14 mouse cellular contexts compared by ENCODE assay signal in the genomic region with DNA sequence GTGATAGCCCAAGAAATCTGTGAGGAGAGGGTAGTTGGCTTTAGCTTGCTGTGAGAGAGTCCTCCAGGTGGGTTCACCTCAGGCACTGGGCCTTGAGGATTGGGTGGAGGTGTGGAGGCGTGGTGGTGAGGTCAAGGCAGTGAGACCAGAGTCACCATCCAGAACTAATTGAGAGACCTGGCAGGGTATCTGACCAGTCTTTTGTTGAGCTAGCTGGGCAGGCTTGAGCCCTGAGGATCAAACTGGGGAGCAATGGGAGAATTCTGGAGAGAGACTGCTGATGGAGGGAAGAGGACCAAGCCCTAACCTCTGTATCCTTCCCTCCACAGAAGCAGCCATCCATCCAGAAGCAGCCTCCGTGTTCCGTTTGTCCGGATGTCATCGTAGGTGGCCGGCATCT. TPM values are rescaled to one million over a fixed set of nuclear protein-coding genes. Genes with fewer than 3 reads are reported as not detected.
A peak's percentile ranks its signal among the peaks of the same experiment; 100 is the strongest.
DNase-seq lines count a peak whose midpoint lies in the region; ATAC-seq lines count a peak whose summit lies in the region.
"Had no signal": no experiment of that assay in that cellular context is flagged by ENCODE, and none has a peak within 500 bp of the region (broad histone marks: within the 10 kb centered on the region; RNA-seq: fewer than 3 reads in every experiment).

No protein-coding gene starts in this region.

- DNase-seq in frontal cortex, postnatal 10 days (ENCODE audit: low spot score in 2 of 2), result peak; percentile 16 to 17
- no peak for DNase-seq in embryonic facial prominence, embryonic 11.5 days (ENCODE audit: low spot score)
- DNase-seq in T-cell, adult 2 months (ENCODE audit: low spot score), result no peak
- DNase-seq in left cerebral cortex, postnatal 4 days, result no peak
- DNase-seq in embryo, embryonic 10.5 days (ENCODE audit: low spot score), result no peak
- DNase-seq: heart, postnatal 36 days had no signal

- peak overlapping the region; percentile 18; the same call in 1 of the 2 replicates for H3K9ac ChIP-seq in embryonic facial prominence, embryonic 11.5 days (replicated peaks; ENCODE audit: low read length)
- H3K9ac ChIP-seq in hindbrain, embryonic 13.5 days, result peak overlapping the region; percentile 99
- H3K9ac ChIP-seq in neural tube, embryonic 12.5 days, result peak overlapping the region; percentile 96
- H3K9ac ChIP-seq: kidney, embryonic 15.5 days; liver, embryonic 12.5 days had no signal

- H3K27ac ChIP-seq in embryonic facial prominence, embryonic 11.5 days (replicated peaks; ENCODE audit: low read depth, low read length), result no peak overlapping the region
- peak overlapping the region; percentile 99 for H3K27ac ChIP-seq in hindbrain, embryonic 13.5 days
- peak overlapping the region; percentile 92 for H3K27ac ChIP-seq in neural tube, embryonic 12.5 days
- H3K27ac ChIP-seq: kidney, embryonic 15.5 days; liver, embryonic 12.5 days; macrophage had no signal

- 0% methylated on average over 6 of the region's 6 CpGs for WGBS in embryonic facial prominence, embryonic 11.5 days
- whole genome bisulfite sequencing in hindbrain, embryonic 13.5 days, result 3% methylated on average over 6 of the region's 6 CpGs
- WGBS in neural tube, embryonic 12.5 days, result 2% methylated on average over 6 of the region's 6 CpGs

- H3K4me1 ChIP-seq in embryonic facial prominence, embryonic 11.5 days (ENCODE audit: control insufficient read depth, insufficient read depth, low read length), result no peaks in the 10 kb centered on the region
- H3K4me1 ChIP-seq in hindbrain, embryonic 13.5 days (replicated peaks), result peaks cover 59% of the 10 kb centered on the region
- peaks cover 7% of the 10 kb centered on the region for H3K4me1 ChIP-seq in neural tube, embryonic 12.5 days

- H3K4me2 ChIP-seq in embryonic facial prominence, embryonic 11.5 days (ENCODE audit: low read depth, low read length), result no peak overlapping the region
- H3K4me2 ChIP-seq in hindbrain, embryonic 13.5 days, result peak overlapping the region; percentile 86
- peak overlapping the region; percentile 81 for H3K4me2 ChIP-seq in neural tube, embryonic 12.5 days (replicated peaks)
- H3K4me2 ChIP-seq: kidney, embryonic 15.5 days; liver, embryonic 12.5 days had no signal

- intact Hi-C loops in left cerebral cortex, postnatal 4 days (cut with DNase I), result no loop called here

- no peaks in the 10 kb centered on the region for H3K9me3 ChIP-seq in embryonic facial prominence, embryonic 11.5 days (replicated peaks; ENCODE audit: control insufficient read depth, low read length)
- H3K9me3 ChIP-seq in hindbrain, embryonic 13.5 days, result no peaks in the 10 kb centered on the region
- H3K9me3 ChIP-seq in neural tube, embryonic 12.5 days, result no peaks in the 10 kb centered on the region
- H3K9me3 ChIP-seq: kidney, embryonic 15.5 days; liver, embryonic 12.5 days had no signal

- ATAC-seq in frontal cortex, adult (ENCODE audit: low TSS enrichment), result no peak
- ATAC-seq in embryonic facial prominence, embryonic 11.5 days (replicated peaks; ENCODE audit: insufficient number of reproducible peaks, low FRiP score, low TSS enrichment, low read depth), result no peak
- no peak for ATAC-seq in hindbrain, embryonic 13.5 days (ENCODE audit: low FRiP score)
- no peak for ATAC-seq in neural tube, embryonic 12.5 days (ENCODE audit: low FRiP score, low read depth)
- ATAC-seq: activated CD4-positive, CD25-positive, alpha-beta regulatory T cell, adult 4 months; liver, embryonic 12.5 days had no signal

- H3K27me3 ChIP-seq in embryonic facial prominence, embryonic 11.5 days (ENCODE audit: control insufficient read depth, insufficient read depth, low read length), result peaks cover 88% of the 10 kb centered on the region
- peaks cover 62% of the 10 kb centered on the region for H3K27me3 ChIP-seq in hindbrain, embryonic 13.5 days
- H3K27me3 ChIP-seq in neural tube, embryonic 12.5 days (replicated peaks), result peaks cover 68% of the 10 kb centered on the region

- no peaks in the 10 kb centered on the region for H3K36me3 ChIP-seq in embryonic facial prominence, embryonic 11.5 days (replicated peaks; ENCODE audit: control insufficient read depth, insufficient read depth, low read depth, low read length)
- H3K36me3 ChIP-seq in hindbrain, embryonic 13.5 days, result 0 out of 2 replicates have a peak, but pooled peaks cover 4% of the 10 kb centered on the region
- H3K36me3 ChIP-seq in neural tube, embryonic 12.5 days, result peaks cover 18% of the 10 kb centered on the region; the same call in 1 of the 2 replicates
- H3K36me3 ChIP-seq: kidney, embryonic 15.5 days; liver, embryonic 12.5 days had no signal

- H3K4me3 ChIP-seq in embryonic facial prominence, embryonic 11.5 days (ENCODE audit: low read depth, low read length), result peak overlapping the region; percentile 14; the same call in 1 of the 2 replicates
- H3K4me3 ChIP-seq in hindbrain, embryonic 13.5 days, result peak overlapping the region; percentile 75
- peak overlapping the region; percentile 59 for H3K4me3 ChIP-seq in neural tube, embryonic 12.5 days
- H3K4me3 ChIP-seq: erythroblast, embryonic 14.5 days; kidney, embryonic 15.5 days; liver, embryonic 12.5 days had no signal

RNA-seq across cellular contexts. Expression of a gene that starts 45.2 kb away (rescaled TPM):
- 0.25 and 0.26 TPM in 2 replicates for polyA plus RNA-seq in embryonic facial prominence, embryonic 11.5 days (2014; fragmentation: Nextera tagmentation; extraction: Ambion mirVana)
- 0.22 and 0.32 TPM in 2 replicates for polyA plus RNA-seq in hindbrain, embryonic 13.5 days (2015; fragmentation: Nextera tagmentation; extraction: Ambion mirVana)
- polyA plus RNA-seq in neural tube, embryonic 12.5 days (2016; fragmentation: Nextera tagmentation; extraction: Ambion mirVana), result 0.32 and 0.79 TPM in 2 replicates
- total RNA-seq in left cerebral cortex, postnatal 4 days (2021), result 1 to 10 TPM in 1 of 2 experiments, under 1 TPM in 1; 0.46 to 1.4 TPM
- total RNA-seq: heart, postnatal 36 days had no signal
- polyA plus RNA-seq: activated CD4-positive, CD25-positive, alpha-beta regulatory T cell, adult 4 months; erythroblast, embryonic 14.5 days; macrophage had no signal

Comparison
In these comparisons a context has a peak if more than half of its experiments do, and no peak if none do; other contexts are left out.
1. DNase-seq: peak in frontal cortex, postnatal 10 days (2 of 2); none in embryonic facial prominence, embryonic 11.5 days (single experiment), T-cell, adult 2 months (single experiment), left cerebral cortex, postnatal 4 days (single experiment) and embryo, embryonic 10.5 days (single experiment).
2. H3K4me3 ChIP-seq: peak in every context shown above with its lines; median percentile 75 in hindbrain, embryonic 13.5 days; 59 in neural tube, embryonic 12.5 days; 14 in embryonic facial prominence, embryonic 11.5 days.
3. H3K9ac ChIP-seq: peak in every context shown above with its lines; median percentile 99 in hindbrain, embryonic 13.5 days; 96 in neural tube, embryonic 12.5 days; 18 in embryonic facial prominence, embryonic 11.5 days.